Mouse (Mus musculus) right cerebral cortex, postnatal 25 days (tissue): Measurements from ENCODE around the gene Gp2.

Experiments used
- DNase-seq: peaks from one replicate; pipeline ENCODE4 v3.0.0; 2022

Gp2 gene

DNA sequence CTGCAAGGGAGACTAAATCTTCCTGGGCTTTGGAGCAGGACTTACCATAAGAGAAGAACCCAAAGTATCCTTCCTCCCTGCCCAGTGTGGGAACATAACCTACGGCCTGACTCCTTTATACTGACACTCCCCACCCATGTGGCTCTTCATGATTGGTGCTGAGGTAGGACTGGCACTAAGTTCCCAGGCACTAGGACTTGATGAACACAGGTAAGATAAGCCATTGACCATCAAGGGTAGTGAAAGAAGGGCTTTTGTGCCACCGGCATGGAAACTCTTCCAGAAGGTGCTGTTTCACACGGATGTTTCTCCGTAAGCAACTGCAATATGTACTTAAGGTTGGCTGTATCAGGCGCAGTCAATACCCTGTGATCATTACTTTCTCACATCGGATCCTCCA, at the start of gene Gp2:
Gene Gp2, minus strand, starts transcription at position 101 of the 400 bp plus-strand sequence.
- no peak for DNase-seq

DNA sequence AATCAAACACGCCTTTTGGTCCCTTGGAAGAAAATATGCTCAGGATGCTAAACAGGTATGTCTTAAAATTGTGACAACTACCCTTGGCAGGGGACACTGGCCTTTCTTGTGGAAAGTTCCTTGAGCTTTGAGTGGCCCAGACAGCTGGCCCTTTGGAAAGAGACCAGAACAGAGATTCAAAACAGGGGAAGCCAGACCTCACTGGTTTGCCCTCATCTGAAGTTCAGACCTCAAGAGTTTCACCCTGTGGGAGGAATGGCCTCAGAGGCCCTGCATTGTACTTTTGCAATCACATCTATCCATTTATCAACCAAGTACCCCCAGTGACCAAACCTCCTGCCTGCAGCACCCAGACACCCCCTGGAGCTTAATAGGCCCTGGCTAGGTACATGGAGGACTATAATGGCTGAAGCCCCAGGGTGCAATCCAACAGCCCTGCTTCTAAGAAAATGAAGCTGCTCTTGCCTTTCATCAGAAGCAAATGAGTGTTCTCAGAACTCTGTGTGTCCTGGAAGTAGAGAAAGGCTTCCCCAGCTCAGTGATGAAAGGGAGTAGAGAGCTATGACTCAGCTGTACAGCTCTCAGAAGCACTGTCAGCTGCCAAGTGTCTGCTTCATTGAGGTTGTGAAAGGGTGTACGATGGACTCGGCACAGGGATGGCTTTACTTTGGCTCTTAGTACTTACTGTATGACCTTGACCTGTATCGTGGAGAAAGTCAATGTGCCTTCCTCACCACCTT, 31.1 kb upstream of the Gp2 start:
- DNase-seq: no peak

- peak; percentile 3 for DNase-seq
Measured at GRCm38 (mm10) chr7:119486683-119487082, 27.6 kb upstream of the Gp2 start.

DNA sequence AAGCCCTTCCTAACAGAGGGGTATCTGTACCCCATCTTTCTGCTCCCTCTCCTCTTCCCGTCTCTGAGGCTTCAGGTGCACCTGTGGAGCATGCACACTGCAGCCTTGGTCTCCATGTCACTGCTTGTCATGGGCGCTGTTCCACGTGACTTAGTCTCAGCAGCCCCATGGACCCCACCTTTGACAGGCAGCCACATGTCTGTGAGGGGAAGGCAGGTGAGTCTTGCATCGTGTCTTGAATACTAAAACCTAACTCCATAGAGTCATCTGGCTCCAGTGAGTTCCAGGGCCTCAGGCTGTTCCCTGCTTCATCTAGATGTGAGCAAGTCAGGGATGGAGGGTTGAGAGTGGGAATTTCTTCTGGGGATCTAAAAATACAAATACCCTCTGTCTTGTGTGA, 25.1 kb upstream of the Gp2 start:
- no peak for DNase-seq

- DNase-seq: no peak
Measured at GRCm38 (mm10) chr7:119479256-119479655, 20.2 kb upstream of the Gp2 start, which contains the start of gene Umod. TSS of gene Umod (minus strand) at chr7:119479282.

- no peak for DNase-seq
Measured at GRCm38 (mm10) chr7:119476500-119477389, 17.7 kb upstream of the Gp2 start.

DNA sequence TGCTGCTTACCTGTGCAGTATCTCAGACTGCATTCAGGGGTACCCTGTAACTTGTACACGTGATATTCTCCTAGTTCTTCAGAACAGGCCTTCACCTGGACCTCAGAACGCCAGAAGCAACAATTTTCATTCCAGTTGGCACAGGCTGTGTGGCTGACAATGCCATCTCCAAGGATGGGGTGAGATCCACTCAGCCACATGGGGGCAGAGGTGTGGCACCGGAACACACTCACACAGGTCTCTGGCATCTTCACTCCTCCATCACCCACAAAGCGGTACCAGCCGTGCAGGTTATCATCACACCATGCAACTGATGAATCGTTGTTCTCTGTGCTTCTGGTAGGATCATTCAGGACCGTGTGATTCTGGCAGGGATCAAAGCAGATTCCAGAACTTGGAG, 4.9 kb downstream of the Gp2 start:
- no peak for DNase-seq

DNA sequence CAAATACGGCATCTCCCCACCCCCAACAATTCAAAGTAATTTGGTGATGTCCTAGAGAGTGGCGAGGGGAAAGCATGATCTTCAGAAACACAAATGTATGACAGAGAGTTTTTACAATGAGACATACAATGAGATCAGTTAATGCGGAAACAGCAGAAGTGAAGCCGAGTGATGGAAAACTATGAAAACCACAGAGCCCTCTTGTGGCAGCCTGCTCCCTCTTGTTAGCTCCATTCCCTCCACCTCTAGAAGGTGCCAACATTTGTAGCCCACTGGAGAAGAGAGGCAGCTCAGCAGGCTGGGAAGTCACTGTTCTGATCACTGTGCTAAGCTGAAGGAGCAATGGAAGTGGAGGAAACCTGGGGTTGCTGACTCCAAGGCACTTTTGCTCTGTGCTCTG, 15.2 kb downstream of the Gp2 start:
- no peak for DNase-seq

GRCm38 (mm10) chr7:119441938-119442337, 17.1 kb downstream of the Gp2 start:
- no peak for DNase-seq

GRCm38 (mm10) chr7:119427180-119427616, 31.9 kb downstream of the Gp2 start:
- peak; percentile 55 for DNase-seq

DNA sequence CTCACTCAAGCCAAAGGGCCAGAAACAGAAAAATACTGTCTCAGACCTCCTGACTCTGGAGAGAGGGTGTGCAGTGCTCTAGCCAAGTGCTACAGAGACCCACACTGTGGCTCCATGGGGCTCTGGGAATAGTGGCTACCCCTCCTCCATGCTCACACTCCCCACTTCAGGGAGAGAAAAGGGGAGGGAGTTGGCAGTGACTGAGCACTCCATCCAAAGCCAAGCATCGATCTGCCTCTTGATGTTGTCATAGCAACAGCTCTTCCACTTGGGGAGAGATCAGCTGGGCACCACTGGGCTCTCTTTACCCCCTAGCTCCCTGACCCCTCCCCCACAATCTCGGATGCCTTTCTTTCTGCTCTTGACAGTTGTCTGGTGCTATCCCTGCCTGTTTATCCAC, 38.4 kb downstream of the Gp2 start:
- no peak for DNase-seq

- no peak for DNase-seq
Measured at GRCm38 (mm10) chr7:119418523-119418922, 40.6 kb downstream of the Gp2 start.

DNA sequence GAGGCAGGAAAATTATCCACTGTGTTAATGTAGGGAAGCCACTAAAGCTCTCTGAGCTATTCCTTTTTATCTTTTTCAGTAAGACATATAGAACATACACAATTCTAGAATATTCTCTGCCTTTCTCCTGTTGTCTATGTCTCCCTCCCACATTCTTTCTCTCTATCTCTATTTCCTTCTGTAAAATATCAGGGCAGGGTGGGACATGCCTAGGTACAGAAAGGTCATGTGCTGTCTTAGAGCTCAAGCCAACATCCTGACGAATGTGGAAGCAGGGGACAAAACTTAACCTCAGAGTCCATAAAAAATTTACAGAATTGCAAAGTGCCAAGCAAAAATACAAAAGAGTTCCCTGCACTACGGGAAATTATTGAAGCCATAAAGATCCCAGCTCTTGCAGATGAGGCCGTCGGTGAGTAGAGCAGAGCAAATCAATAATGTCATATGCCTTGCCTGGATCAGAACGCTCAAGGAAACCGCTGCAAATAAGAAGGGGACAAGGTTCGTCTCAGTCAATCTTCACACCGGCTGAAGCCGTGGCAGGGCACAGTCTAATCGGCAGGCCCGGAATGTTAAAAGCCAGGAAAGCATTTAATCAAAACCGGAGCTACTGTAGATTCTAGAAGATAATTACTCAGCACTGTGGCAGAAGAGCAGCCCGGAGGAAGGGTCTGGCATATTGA, 64.9 kb downstream of the Gp2 start:
- DNase-seq: no peak
